ENCODE assay signal across 13 mouse cellular contexts in the genomic region with DNA sequence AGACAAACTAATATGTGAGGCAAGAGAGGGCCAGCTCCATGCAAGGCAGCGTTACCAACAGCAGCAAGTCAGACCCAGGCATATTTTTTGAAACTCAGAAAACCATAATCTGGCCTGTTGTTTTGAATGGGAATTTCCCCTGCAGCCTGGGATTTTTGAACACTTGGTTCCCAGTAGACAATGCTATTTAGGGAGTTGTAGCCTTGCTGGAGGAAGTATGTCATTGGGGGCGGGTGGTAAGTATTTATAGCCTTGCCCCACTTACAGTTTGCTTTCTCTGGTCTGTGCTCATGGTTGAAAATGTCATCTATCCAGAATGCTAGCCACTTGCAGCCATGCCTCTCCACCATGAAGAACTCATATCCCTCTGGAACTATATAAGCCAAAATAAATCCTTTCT.
DNase-seq lines count a peak whose midpoint lies in the region; ATAC-seq and TF ChIP-seq lines count a peak whose summit lies in the region.
"Had no signal": no experiment of that assay in that cellular context is flagged by ENCODE, and none has a peak within 500 bp of the region (broad histone marks: within the 10 kb centered on the region; RNA-seq: fewer than 3 reads in every experiment).

No protein-coding gene starts in this region.

- H3K27ac ChIP-seq in layer of hippocampus, adult 2 months = peak overlapping the region; percentile 32; the same call in 1 of the 2 replicates
- H3K27ac ChIP-seq in heart, embryonic 15.5 days = peak overlapping the region; percentile 66
- H3K27ac ChIP-seq in kidney, embryonic 16.5 days (ENCODE audit: low read length) = no peak overlapping the region
- H3K27ac ChIP-seq: hindbrain, embryonic 10.5 days; intestine, embryonic 15.5 days had no signal

- no peaks in the 10 kb centered on the region for H3K27me3 ChIP-seq in heart, embryonic 15.5 days
- 0 out of 2 replicates have a peak, but pooled peaks cover 4% of the 10 kb centered on the region for H3K27me3 ChIP-seq in kidney, embryonic 16.5 days (ENCODE audit: insufficient read depth, low read length)
- H3K27me3 ChIP-seq: intestine, embryonic 15.5 days had no signal

- H3K36me3 ChIP-seq in heart, embryonic 15.5 days = no peaks in the 10 kb centered on the region
- H3K36me3 ChIP-seq in kidney, embryonic 16.5 days (ENCODE audit: insufficient read depth, low read length) = no peaks in the 10 kb centered on the region
- H3K36me3 ChIP-seq: hindbrain, embryonic 10.5 days; intestine, embryonic 15.5 days had no signal

- H3K9ac ChIP-seq in heart, embryonic 15.5 days = no peak overlapping the region
- no peak overlapping the region for H3K9ac ChIP-seq in kidney, embryonic 16.5 days (replicated peaks; ENCODE audit: low read length)
- H3K9ac ChIP-seq: intestine, embryonic 15.5 days had no signal

- H3K4me1 ChIP-seq in heart, embryonic 15.5 days (replicated peaks) = peaks cover 33% of the 10 kb centered on the region
- peaks cover 7% of the 10 kb centered on the region for H3K4me1 ChIP-seq in kidney, embryonic 16.5 days (ENCODE audit: insufficient read depth, low read length)

- 57% methylated on average over 2 of the region's 2 CpGs for WGBS in heart, embryonic 15.5 days
- WGBS in kidney, embryonic 16.5 days = 77% methylated on average over 2 of the region's 2 CpGs

- no peak overlapping the region for H3K4me2 ChIP-seq in heart, embryonic 15.5 days
- no peak overlapping the region for H3K4me2 ChIP-seq in kidney, embryonic 16.5 days (replicated peaks; ENCODE audit: low read depth, low read length)
- H3K4me2 ChIP-seq: intestine, embryonic 15.5 days had no signal

- 0 out of 2 replicates have a peak, but pooled peaks have one; percentile 37 for ATAC-seq in heart, embryonic 15.5 days (replicated peaks; ENCODE audit: insufficient number of reproducible peaks, insufficient read depth, low FRiP score, low read depth)
- ATAC-seq in kidney, embryonic 16.5 days (ENCODE audit: low FRiP score, low TSS enrichment) = no peak
- ATAC-seq in megakaryocyte-erythroid progenitor cell, adult 5-6 weeks (replicated peaks; ENCODE audit: low FRiP score, low TSS enrichment, poor library complexity, severe bottlenecking) = no peak
- ATAC-seq: intestine, embryonic 15.5 days had no signal

- no peaks in the 10 kb centered on the region for H3K9me3 ChIP-seq in heart, embryonic 15.5 days (replicated peaks)
- no peaks in the 10 kb centered on the region for H3K9me3 ChIP-seq in kidney, embryonic 16.5 days (ENCODE audit: low read length)
- H3K9me3 ChIP-seq: hindbrain, embryonic 10.5 days; intestine, embryonic 15.5 days had no signal

- no peak for DNase-seq in layer of hippocampus, adult 2 months (ENCODE audit: low spot score in 2 of 2)
- no peak for DNase-seq in layer of hippocampus, adult 18-20 months (ENCODE audit: low spot score in 2 of 2)
- DNase-seq in 3T3-L1 (ENCODE audit: low read depth, low spot score) = peak; percentile 50
- DNase-seq in brain, adult 2 months (ENCODE audit: low read depth, low spot score) = peak; percentile 84
- DNase-seq in gastrocnemius, adult 8-10 months (ENCODE audit: low spot score in 2 of 2) = no peak
- DNase-seq: adrenal gland, adult 8-10 months; lung, adult 2 months; spleen, adult 18-20 months had no signal

- H3K4me3 ChIP-seq in layer of hippocampus, adult 2 months = no peak overlapping the region
- no peak overlapping the region for H3K4me3 ChIP-seq in heart, embryonic 15.5 days
- no peak overlapping the region for H3K4me3 ChIP-seq in kidney, embryonic 16.5 days (ENCODE audit: low read length)
- H3K4me3 ChIP-seq: hindbrain, embryonic 10.5 days; intestine, embryonic 15.5 days had no signal

- no peak for TF ChIP-seq CTCF in layer of hippocampus, adult 2 months (conservative IDR thresholded peaks at IDR 0.05)

Comparison
In these comparisons a context has a peak if more than half of its experiments do, and no peak if none do; other contexts are left out.
1. DNase-seq: peak in 3T3-L1 (single experiment) and brain, adult 2 months (single experiment); none in layer of hippocampus, adult 2 months (0 of 2), layer of hippocampus, adult 18-20 months (0 of 2) and gastrocnemius, adult 8-10 months (0 of 2).